Mouse (Mus musculus) kidney, adult 2 months (tissue): ENCODE measurements around the gene Akap6. TPM values are rescaled to one million over a fixed set of nuclear protein-coding genes. Genes with fewer than 3 reads are reported as not detected.

Experiments
- DNase-seq: peaks from one replicate; pipeline ENCODE4 v3.0.0; 2021
- H3K27ac ChIP-seq: fragments of 200-500 bp; 2 replicates; pipeline ENCODE4 v1.5.1; 2012; ENCODE audit warnings: low read depth, low read length, control low read depth, inconsistent platforms; ENCODE audit not compliant: insufficient read depth
- H3K27me3 ChIP-seq: fragments of 200-500 bp; replicated peaks from 2 replicates; pipeline ENCODE4 v1.6.1; 2012; ENCODE audit warnings: mild to moderate bottlenecking, moderate library complexity, low read length, inconsistent platforms; ENCODE audit not compliant: control insufficient read depth, insufficient read depth
- H3K36me3 ChIP-seq: fragments of 200-500 bp; 2 replicates; pipeline ENCODE4 v1.6.1; 2012; ENCODE audit warnings: mild to moderate bottlenecking, moderate library complexity, low read length, inconsistent platforms; ENCODE audit not compliant: control insufficient read depth, insufficient read depth
- H3K4me1 ChIP-seq: fragments of 200-500 bp; 2 replicates; pipeline ENCODE4 v1.6.1; 2011; ENCODE audit warnings: low read length; ENCODE audit not compliant: control insufficient read depth, insufficient read depth
- H3K4me3 ChIP-seq: fragments of 200-500 bp; 2 replicates; pipeline ENCODE4 v1.5.1; 2011; ENCODE audit warnings: mild to moderate bottlenecking, low read depth, low read length, control low read depth; ENCODE audit not compliant: insufficient read depth
- CTCF ChIP-seq: fragments of 200-500 bp; conservative IDR thresholded peaks from 2 replicates; pipeline ENCODE4 v1.5.1; 2011; ENCODE audit warnings: low read depth, mild to moderate bottlenecking, control low read depth, low read length, moderate library complexity, mixed read lengths; ENCODE audit not compliant: insufficient read depth, insufficient read length
- POLR2A ChIP-seq: fragments of 200-500 bp; IDR thresholded peaks from one replicate; pipeline ENCODE4 v1.6.1; 2011; ENCODE audit warnings: low read depth, low read length, control low read depth
- WGBS: fragments of 180-500 bp; shearing (Covaris S2); methylation state at CpG from one replicate; pipeline ENCODE4 v1.1.7; 2018; 5-methylcytosine and 5-hydroxymethylcytosine counted together
- polyA plus RNA-seq: library from polyadenylated mRNA; depleted of rRNA; stranded (reverse); fragments of >200 nt; gene quantifications from 2 replicates; pipeline ENCODE4 v1.2.3, GENCODE M21; 2012

The Akap6 gene
- polyA plus RNA-seq, 1 experiment: 0.25 TPM

DNA sequence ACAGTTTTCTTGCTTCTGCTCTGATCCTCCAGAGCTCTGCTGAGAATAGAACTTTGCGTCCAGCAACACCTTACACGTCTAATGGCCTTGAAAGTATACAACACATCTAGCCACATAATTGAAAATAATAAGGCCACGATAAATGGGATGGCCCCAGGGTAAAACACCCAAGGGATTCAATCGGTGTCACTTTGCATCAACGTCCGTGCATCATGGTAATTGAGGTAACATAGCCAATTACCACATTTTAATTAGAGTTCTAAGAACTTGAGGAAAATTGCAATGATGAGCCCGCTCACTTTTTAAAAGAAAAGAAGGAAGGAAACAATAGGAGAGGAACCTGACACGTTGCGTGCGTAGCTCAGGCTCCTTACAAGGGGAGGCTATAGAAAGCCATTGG, 413.1 kb downstream of the Akap6 start:
- Histone ChIP-seq H3K27me3 (no peaks in the 10 kb centered on the region), H3K4me3 (no peak overlapping the region), H3K4me1 (no peaks in the 10 kb centered on the region), H3K27ac (no peak overlapping the region), H3K36me3 (no peaks in the 10 kb centered on the region)
- TF ChIP-seq CTCF (no peak), POLR2A (no peak)
- 87% methylated on average over 10 of the region's 10 CpGs for WGBS
- DNase-seq: no peak

DNA sequence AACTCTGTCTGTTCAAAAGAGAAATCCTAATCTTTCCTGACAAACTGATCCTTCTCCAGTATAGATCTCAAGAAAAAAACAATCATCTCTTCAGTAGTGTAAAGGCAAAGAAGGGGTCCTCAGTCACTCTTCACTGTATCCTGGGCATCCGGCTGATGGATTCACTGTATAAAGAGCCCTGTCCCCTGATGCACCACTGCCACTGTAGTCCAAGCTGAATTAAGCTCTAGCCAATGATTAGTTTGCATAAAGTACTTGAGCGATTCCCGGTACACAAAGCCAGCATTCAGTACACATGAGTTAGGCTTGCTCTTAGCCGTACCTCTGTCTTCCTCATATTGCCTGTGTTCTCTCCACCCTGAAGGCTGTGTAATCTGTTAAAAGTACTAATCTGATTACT, 420.2 kb downstream of the Akap6 start:
- Histone ChIP-seq H3K4me3 (no peak overlapping the region), H3K4me1 (no peaks in the 10 kb centered on the region), H3K27me3 (no peaks in the 10 kb centered on the region), H3K27ac (no peak overlapping the region), H3K36me3 (no peaks in the 10 kb centered on the region)
- no peak for DNase-seq
- WGBS: 64% methylated on average over 4 of the region's 4 CpGs
- TF ChIP-seq POLR2A (no peak), CTCF (no peak)

DNA sequence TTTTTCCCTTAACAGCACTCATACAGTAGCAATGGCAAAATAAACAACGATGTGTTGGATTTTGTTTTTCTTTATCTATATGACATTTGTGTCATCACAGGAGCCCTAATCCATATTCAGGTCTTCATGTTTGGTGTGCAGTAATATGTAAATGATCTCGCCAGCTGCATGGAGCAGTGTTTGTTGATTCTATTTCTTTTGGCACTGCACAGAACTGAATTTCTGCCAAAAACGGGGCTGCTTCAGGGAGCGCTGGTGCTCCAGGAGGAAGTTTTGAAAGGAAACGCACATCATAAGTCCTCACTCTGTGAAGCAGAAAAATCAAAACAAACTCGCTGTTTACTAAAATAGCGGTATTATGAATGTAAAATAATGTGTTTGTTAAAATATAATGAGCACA, 424.9 kb downstream of the Akap6 start:
- no peaks in the 10 kb centered on the region for H3K4me1 ChIP-seq
- H3K36me3 ChIP-seq: no peaks in the 10 kb centered on the region
- TF ChIP-seq POLR2A (no peak), CTCF (no peak)
- H3K27ac ChIP-seq: peak overlapping the region; percentile 46; the same call in 1 of the 2 replicates
- WGBS: 39% methylated on average over 7 of the region's 7 CpGs
- H3K27me3 ChIP-seq: no peaks in the 10 kb centered on the region
- no peak overlapping the region for H3K4me3 ChIP-seq
- peak; percentile 74 for DNase-seq

DNA sequence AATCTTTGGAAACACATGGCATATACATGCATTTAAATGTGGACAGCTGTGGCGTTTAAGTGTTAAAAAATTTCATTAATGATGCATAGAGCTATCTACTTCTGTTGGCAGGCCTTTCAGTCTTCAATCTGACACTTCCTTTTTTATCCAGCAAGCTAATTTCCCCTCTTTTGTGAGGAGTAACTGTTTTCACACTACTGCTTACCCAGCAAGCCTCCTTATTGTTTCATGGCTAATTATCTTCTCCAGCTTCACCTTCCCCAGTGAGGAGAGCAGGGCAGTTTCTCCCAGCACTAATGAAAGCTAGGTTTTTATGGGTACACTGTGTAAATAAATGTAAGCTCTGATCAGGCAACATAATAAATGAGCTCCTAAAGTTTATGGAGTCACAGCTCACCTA, 425.5 kb downstream of the Akap6 start:
- no peak overlapping the region for H3K27ac ChIP-seq
- no peak overlapping the region for H3K4me3 ChIP-seq
- TF ChIP-seq POLR2A (no peak), CTCF (no peak)
- H3K36me3 ChIP-seq: no peaks in the 10 kb centered on the region
- H3K4me1 ChIP-seq: no peaks in the 10 kb centered on the region
- no peaks in the 10 kb centered on the region for H3K27me3 ChIP-seq
- WGBS: 30% methylated on average over 1 of the region's 1 CpGs
- no peak for DNase-seq

DNA sequence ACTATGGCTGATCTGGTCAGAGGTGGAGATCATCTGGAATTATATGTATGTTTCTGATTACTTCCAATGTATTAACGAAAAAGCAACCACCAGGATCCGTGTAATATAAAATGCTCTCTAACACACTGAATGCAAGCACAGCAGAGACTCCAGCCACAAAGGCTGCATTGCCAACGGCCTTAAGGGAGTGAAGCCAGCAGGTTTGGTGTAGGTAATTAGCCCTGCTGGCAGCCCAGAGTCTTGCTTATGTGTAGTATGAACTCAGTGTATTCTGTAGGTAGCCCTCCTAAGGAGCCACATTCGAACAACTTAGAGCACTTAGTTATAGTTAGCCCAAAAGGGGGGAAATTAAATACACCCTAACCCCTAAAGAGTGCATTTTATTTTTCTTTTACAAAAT, 426.1 kb downstream of the Akap6 start:
- no peaks in the 10 kb centered on the region for H3K27me3 ChIP-seq
- DNase-seq: no peak
- H3K36me3 ChIP-seq: no peaks in the 10 kb centered on the region
- TF ChIP-seq CTCF: no peak
- no peak for TF ChIP-seq POLR2A
- H3K27ac ChIP-seq: no peak overlapping the region
- no peak overlapping the region for H3K4me3 ChIP-seq
- 75% methylated on average over 4 of the region's 4 CpGs for WGBS
- H3K4me1 ChIP-seq: no peaks in the 10 kb centered on the region

DNA sequence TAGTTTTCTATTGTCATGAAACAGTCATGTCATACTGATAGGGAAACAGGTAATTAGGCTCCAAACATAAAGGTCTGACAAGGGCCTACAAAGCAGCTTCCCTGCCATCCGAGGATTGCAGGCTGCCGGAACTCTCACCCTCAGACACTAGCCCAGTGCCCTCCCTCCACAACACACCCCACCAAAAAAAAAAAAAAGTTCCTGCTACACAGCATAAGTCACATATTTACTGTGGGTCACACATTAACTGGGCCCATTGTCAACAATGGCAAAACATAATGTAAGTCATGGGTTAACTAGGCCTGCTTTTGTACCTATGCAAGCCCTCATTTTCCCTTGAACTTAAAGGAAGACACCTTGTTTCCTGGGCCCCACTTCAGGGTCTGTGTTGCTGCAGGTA, 435.0 kb downstream of the Akap6 start:
- Histone ChIP-seq H3K27ac (no peak overlapping the region), H3K36me3 (no peaks in the 10 kb centered on the region), H3K4me3 (no peak overlapping the region), H3K4me1 (no peaks in the 10 kb centered on the region), H3K27me3 (no peaks in the 10 kb centered on the region)
- 59% methylated on average over 2 of the region's 2 CpGs for WGBS
- TF ChIP-seq POLR2A (no peak), CTCF (no peak)
- DNase-seq: no peak

DNA sequence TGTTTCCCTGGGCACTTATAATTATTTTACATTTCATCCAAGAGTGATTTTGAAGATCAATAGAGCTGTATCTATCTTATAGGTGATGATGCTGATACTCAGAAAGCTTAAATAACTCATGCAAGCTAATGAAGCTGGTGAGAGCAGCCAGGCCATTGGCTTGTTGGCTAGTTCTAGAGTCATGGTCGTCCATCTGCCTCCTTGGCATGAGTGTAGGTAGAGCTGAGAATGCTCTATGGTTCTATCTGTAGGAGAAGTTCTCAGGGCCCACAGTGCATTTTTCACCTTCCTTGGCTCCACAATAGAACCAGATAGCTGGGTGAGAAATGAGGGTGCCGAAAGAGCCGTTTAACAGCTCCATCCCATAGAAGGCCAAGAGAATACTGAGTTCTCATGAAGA, 438.1 kb downstream of the Akap6 start:
- Histone ChIP-seq H3K4me1 (no peaks in the 10 kb centered on the region), H3K27ac (no peak overlapping the region), H3K36me3 (no peaks in the 10 kb centered on the region), H3K27me3 (no peaks in the 10 kb centered on the region), H3K4me3 (no peak overlapping the region)
- 94% methylated on average over 3 of the region's 3 CpGs for WGBS
- no peak for TF ChIP-seq POLR2A
- TF ChIP-seq CTCF: no peak
- no peak for DNase-seq
